Mouse (Mus musculus) lung, adult 2 months (tissue): Measurements from ENCODE around the gene Lrmda.

Source experiments
- CTCF ChIP-seq: fragments of 200-500 bp; IDR thresholded peaks from 2 replicates; pipeline ENCODE4 v1.5.1; 2011; ENCODE audit warnings: mild to moderate bottlenecking, low read length, control low read depth; ENCODE audit not compliant: insufficient read depth
- POLR2A ChIP-seq: fragments of 200-500 bp; IDR thresholded peaks from 2 replicates; pipeline ENCODE4 v1.6.1; 2011; ENCODE audit warnings: low read depth, mild to moderate bottlenecking, control low read depth, low read length, borderline replicate concordance; ENCODE audit errors: extremely low read depth

DNA sequence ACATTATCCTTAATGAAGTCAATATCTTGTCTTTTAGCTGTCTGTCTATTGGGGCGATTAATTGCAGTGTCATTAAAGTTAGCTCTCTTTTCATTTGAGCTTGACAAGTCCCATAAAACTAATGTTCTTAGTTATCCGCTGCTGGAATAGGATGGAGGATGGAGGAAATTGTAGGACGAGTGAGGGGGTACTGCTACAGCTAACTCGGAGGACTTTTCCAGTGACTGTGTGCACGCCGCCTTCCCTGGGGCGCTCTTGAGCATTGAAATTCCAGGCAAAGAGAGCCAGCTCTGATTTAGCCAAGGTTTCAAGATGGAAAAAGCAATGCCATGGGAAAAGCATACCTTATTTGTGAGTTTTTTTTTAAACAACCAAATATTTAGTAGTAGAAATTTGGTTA, 453.9 kb downstream of the Lrmda start:
- TF ChIP-seq CTCF (no peak), POLR2A (no peak)
